Mouse (Mus musculus) fibroblast of lung, adult 2 months (primary cell): ENCODE results near the gene Eed.

Source experiments
- DNase-seq: peaks from one replicate; pipeline ENCODE4 v3.0.0-alpha.2; 2011; ENCODE audit warnings: low read depth

Eed gene

GRCm38 (mm10) chr7:89980133-89980484 is 674 bp downstream of the Eed start:
- DNase-seq, result no peak

- DNase-seq, result no peak
Measured at GRCm38 (mm10) chr7:89979432-89980130, 1.2 kb downstream of the Eed start.

GRCm38 (mm10) chr7:89976796-89977195 is 4.0 kb downstream of the Eed start:
- no peak for DNase-seq

- no peak for DNase-seq
Measured at GRCm38 (mm10) chr7:89975571-89975970, 5.2 kb downstream of the Eed start.

- DNase-seq, result no peak
Measured at GRCm38 (mm10) chr7:89967235-89967634, 13.5 kb downstream of the Eed start.

GRCm38 (mm10) chr7:89966771-89967170 is 14.0 kb downstream of the Eed start:
- DNase-seq, result no peak

- DNase-seq, result no peak
Measured at GRCm38 (mm10) chr7:89963135-89963534, 17.6 kb downstream of the Eed start.

GRCm38 (mm10) chr7:89957300-89957699 is 23.5 kb downstream of the Eed start:
- DNase-seq, result no peak

- no peak for DNase-seq
Measured at GRCm38 (mm10) chr7:89954261-89954660, 26.5 kb downstream of the Eed start.

- DNase-seq, result no peak
Measured at GRCm38 (mm10) chr7:89949403-89949802, 31.4 kb downstream of the Eed start.

- DNase-seq, result peak; percentile 45
Measured at GRCm38 (mm10) chr7:89948026-89948425, 32.8 kb downstream of the Eed start.

GRCm38 (mm10) chr7:89940571-89941463 is 40.0 kb downstream of the Eed start, which contains the start of gene Hikeshi:
TSS of gene Hikeshi (minus strand) at chr7:89941204.
- DNase-seq, result peak; percentile 88

- no peak for DNase-seq
Measured at GRCm38 (mm10) chr7:89939497-89940353, 41.1 kb downstream of the Eed start.

GRCm38 (mm10) chr7:89923441-89924180 is 57.2 kb downstream of the Eed start:
- DNase-seq, result no peak

GRCm38 (mm10) chr7:89917776-89918175 is 63.0 kb downstream of the Eed start:
- no peak for DNase-seq

- peak; percentile 76 for DNase-seq
Measured at GRCm38 (mm10) chr7:89916711-89917110, 64.1 kb downstream of the Eed start.

- no peak for DNase-seq
Measured at GRCm38 (mm10) chr7:89913432-89914158, 67.2 kb downstream of the Eed start.

- DNase-seq, result no peak
Measured at GRCm38 (mm10) chr7:89912356-89912755, 68.4 kb downstream of the Eed start.

GRCm38 (mm10) chr7:89909711-89910110 is 71.1 kb downstream of the Eed start:
- no peak for DNase-seq

GRCm38 (mm10) chr7:89908899-89909621 is 71.7 kb downstream of the Eed start:
- DNase-seq, result no peak
